Mouse (Mus musculus) right cerebral cortex, postnatal 14 days (tissue): Measurements from ENCODE around the gene Gm17720.
A peak's percentile ranks its signal among the peaks of the same experiment; 100 is the strongest.

Source experiments
- DNase-seq: peaks from one replicate; pipeline ENCODE4 v3.0.0; 2022

Gm17720 gene

DNA sequence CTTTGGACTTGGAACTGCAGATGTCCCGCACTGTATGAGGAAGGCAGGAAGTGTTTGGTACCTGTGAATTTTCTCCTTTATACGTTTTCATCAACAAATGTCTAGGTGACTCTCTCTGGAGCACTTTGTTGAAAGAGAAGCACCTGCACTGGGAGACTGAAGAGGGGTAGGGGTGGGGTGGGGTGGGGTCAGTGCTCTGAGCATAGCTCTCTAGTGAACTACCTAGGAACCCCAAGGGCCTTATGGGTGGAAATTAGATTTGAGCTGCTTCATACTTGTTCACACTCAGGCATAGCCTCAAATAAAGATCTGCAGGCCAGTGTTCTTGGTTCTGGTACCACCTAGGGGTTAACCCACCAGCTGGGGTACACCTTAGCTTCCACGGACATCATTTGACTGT is at the start of gene Gm17720:
Gene Gm17720, minus strand, starts transcription at position 101 of the 400 bp plus-strand sequence.
- no peak for DNase-seq

GRCm38 (mm10) chr8:110145538-110145937 is 43.0 kb upstream of the Gm17720 start:
- peak; percentile 59 for DNase-seq

DNA sequence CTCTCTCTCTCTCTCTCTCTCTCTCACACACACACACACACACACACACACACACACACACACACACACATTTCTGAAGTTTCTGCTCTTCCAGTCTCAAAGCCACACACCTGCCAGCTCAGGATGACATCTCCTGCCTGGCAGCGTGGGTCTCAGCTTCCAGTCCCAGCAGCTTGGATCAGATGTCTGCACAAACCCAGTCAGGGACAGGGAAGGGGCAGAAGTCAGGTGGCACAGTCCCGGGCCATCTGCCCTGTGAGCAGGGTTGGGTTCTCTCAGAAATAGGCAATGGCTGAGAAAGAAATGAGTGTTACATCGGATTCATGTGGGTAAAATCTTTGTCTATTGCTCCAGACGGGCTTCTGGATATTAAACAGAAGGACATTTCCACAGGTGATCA is 38.2 kb upstream of the Gm17720 start:
- no peak for DNase-seq

DNA sequence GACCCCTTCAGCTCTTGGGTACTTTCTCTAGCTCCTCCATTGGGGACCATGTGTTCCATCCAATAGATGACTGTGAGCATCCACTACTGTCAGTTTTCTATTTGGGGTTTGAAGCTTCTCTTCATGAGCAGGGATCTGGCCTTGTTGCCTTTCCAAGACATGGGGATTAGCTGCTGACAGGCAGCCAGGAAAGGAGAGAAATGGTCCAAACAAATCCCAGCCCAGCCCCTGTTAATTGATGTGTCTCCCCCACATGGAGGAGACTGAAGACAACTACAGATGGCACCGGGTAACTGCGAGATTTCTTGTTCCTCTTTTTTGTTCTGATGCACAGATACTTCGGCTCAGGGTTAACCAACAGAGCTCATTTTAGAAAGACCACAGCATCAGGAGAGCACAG is 37.6 kb upstream of the Gm17720 start:
- DNase-seq: no peak

DNA sequence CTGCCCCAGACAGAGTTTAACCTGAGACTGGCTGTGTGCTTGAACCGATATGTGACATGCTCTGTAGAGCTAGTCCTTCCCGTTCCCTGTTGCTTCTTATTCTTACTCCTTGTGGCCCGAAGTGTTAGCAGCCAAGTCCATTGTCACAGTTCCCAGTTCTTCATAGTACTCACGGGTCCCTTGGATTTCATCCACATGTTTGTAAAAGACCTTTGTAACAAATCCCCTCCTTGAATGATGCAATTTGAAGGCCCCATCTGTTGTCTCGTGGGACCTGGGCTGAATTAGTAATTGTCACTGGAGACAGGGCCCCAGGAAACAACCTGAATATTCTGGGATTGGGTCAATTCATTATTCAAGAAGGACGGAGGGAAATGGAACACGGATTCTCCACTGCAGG is 33.0 kb upstream of the Gm17720 start:
- no peak for DNase-seq

- DNase-seq: no peak
Observed at GRCm38 (mm10) chr8:110134236-110134635, 31.7 kb upstream of the Gm17720 start.

GRCm38 (mm10) chr8:110130537-110130936 is 28.0 kb upstream of the Gm17720 start:
- peak; percentile 89 for DNase-seq

- peak; percentile 55 for DNase-seq
Observed at GRCm38 (mm10) chr8:110119715-110120114, 17.2 kb upstream of the Gm17720 start.

DNA sequence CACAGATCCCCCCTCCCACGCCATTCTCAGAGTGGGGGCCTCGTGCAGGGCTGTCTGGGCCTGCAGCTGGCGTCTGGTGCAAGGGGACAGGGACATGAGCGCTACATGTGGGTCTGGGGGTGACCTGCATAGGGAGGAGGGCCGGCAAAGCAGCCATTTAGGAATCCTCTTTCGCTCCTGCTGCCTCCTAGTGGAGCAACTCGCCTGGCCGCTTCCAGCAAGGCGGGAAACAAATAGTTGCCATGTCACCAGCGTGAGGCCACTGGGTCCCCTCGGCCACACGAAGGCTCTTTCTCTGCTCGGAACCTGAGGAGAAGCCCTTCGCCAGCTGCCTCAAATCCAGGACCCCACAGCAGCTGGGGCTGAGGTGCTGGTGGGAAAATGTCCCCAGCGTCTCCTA is 877 bp downstream of the Gm17720 start:
- DNase-seq: no peak

GRCm38 (mm10) chr8:110100907-110101306 is 1.6 kb downstream of the Gm17720 start, which contains the start of gene Gm21964:
Gene Gm21964 (plus strand): TSS chr8:110101207.
- DNase-seq: no peak

GRCm38 (mm10) chr8:110091869-110092268 is 10.7 kb downstream of the Gm17720 start:
- no peak for DNase-seq

DNA sequence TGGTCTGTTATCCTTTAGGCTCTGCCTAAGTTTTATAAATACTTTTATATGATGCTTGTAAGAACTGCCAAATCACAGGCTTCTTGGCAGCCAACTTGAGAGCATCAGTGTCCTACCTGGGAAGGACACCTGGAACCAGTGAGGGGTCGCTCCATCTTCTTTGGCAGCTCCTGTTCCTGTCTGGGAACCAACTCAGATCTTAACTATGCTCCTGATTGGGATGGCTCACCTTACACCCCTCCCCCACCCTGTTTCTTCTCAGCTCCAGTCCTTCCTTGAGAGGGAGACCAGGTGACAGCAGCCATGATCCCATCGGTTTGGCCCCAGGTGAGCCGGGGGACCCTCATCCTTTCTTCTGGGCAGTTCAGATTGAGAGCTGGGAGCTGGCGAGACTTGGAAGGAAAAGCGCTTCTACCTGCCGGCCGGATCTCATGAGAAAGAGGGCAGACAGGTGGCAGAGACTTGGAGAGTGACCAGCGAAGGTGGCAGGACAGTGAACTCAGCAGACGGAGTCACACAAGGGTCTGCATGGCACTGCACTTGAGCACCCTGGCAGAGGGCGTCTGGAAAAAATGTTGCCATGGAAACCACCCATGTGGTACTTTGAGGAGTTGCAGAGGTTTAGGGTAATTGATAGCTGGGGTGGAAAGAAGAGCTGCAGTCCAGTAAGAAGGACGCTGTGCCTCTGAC is 20.0 kb downstream of the Gm17720 start:
- DNase-seq: no peak

DNA sequence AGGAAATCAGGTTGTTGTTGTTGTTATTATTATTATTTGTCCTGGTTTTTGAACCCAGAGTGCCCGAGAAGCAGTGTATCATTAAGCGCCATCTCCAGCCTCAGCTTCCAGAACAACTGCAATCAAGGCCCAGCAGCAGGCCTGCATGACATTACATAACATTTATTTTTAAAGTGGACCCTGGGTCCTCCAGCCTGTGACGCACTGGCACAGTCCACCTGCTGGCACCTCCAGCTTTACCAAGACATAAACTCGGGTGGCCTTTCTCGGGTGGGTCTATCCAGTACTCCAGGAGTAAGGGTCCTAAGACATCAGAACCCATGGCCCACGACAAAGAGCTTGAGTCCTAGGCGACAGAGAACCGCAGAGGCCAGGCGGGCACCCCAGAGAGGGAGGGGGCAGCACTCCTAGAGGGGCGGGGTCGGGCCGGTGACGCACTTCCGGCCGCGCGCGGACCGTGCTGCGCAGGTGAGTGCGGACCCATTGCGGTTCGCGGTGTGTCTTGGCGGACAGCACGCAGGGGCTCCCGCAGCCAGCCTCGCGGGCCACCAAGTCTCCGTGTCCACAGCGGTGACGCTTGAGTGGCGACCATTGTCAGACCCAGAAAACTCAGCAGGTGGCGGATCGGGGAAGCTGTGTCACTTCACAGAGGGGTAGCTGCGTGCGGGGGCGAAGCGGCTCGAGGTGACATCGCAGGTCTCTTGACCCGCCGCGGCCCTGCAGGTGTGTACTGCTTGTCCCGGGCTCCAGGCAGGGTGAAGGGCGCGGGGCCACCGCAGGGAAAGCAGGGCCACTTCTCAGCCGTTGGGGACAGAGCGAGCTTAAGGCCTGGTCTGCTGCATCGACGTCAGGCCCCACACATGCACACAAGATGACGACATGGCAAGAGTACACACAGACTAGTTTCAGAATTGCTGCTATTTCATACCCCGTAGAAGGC is 23.0 kb downstream of the Gm17720 start, which contains the start of gene Zfp612:
Gene Zfp612, plus strand, starts transcription at position 465 of the 940 bp plus-strand sequence.
- DNase-seq: peak; percentile 71

- no peak for DNase-seq
Observed at GRCm38 (mm10) chr8:110074496-110074895, 28.1 kb downstream of the Gm17720 start.

DNA sequence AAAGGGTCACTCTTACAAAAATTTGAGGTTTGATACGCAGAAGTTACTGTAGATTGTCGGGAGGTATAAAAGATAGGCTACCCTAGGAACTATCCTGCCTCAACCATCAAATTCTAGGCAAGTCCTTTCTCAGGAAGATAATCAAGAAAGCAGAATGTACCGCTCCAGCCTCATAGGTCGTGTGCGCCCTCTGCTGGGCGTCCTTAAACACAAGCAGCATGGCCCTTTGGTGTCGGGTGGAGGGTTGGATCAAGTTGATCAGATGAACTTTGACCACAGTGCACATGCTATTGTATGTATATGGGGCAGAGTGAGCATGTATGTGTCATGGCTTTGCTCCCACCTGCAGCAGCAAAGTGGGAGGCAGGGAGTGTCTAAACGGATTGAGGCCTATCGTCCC is 31.0 kb downstream of the Gm17720 start:
- peak; percentile 74 for DNase-seq

GRCm38 (mm10) chr8:110069706-110070105 is 32.8 kb downstream of the Gm17720 start:
- no peak for DNase-seq

- no peak for DNase-seq
Observed at GRCm38 (mm10) chr8:110065676-110066075, 36.9 kb downstream of the Gm17720 start.

DNA sequence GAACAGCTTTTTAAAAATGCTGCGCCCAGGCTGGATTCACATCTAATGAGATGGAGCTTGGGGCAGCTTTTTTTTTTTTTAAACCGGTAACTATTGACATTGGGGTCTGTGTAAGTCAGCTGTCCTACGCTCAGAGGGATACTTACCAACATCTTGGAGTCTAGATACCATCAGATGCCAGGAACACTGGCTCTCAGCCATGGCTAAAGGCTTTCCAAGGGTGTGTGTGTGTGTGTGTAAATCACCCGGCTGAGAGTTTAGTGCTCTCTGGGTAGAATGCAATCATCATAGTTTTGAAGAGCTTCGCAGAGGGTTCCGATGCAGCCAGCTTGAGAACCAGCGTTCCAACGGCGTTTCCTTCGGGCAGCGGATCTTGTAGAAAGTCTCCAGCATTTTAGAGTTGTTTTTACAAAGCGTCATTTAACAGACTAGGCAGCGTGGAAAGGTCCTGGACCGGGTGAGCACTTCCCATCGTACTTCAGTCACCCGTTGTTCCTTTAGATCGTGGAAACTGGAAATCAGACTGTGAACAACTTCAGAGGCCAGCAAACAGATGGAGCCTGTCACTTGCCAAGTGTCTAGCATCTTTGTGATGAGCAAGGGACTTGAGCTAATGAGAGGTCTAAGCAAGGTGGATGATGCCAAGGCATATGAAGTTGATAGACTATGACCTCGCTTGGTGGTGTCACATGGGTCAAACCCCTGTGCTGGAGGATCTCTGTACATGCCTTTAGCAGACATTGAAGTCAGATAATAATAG is 37.8 kb downstream of the Gm17720 start:
- DNase-seq: no peak

GRCm38 (mm10) chr8:110064161-110064560 is 38.4 kb downstream of the Gm17720 start:
- DNase-seq: no peak

- no peak for DNase-seq
Observed at GRCm38 (mm10) chr8:110058207-110058606, 44.3 kb downstream of the Gm17720 start.

- DNase-seq: no peak
Observed at GRCm38 (mm10) chr8:110051208-110051607, 51.3 kb downstream of the Gm17720 start.

GRCm38 (mm10) chr8:110040509-110040908 is 62.0 kb downstream of the Gm17720 start:
- DNase-seq: no peak

GRCm38 (mm10) chr8:110039659-110040058 is 62.9 kb downstream of the Gm17720 start, which contains the start of gene Chst4:
Gene Chst4 (minus strand): TSS chr8:110039740.
- no peak for DNase-seq
